Mouse (Mus musculus) heart, adult 9 months (tissue): ENCODE measurements at regions not wholly inside any gene's neighbourhood (a gene's known extent, or its start where the extent isn't known, plus 50 kb on each side); places are given as distances from the start of the nearest gene placed in this dataset.

Source experiments
- DNase-seq, 2 experiments: peaks; one replicate each; pipeline ENCODE4 v3.0.0; 2022; ENCODE audit warnings: low spot score in 2 of 2

- DNase-seq, result no peak
These were observed 522.2 kb upstream of the Cited2 start for GRCm38 (mm10) chr10:17200524-17201426.

GRCm38 (mm10) chr10:17201427-17201745 lies 521.6 kb upstream of the Cited2 start:
- DNase-seq, result peak in 1 of 2 experiments; percentile 19

GRCm38 (mm10) chr10:17202556-17203415 lies 520.2 kb upstream of the Cited2 start:
- DNase-seq, result peak in 1 of 2 experiments; percentile 12

- DNase-seq, result no peak
These were observed 519.5 kb upstream of the Cited2 start for GRCm38 (mm10) chr10:17203416-17204110.

GRCm38 (mm10) chr10:17204153-17204552 lies 518.9 kb upstream of the Cited2 start:
- DNase-seq, result no peak

- peak; percentile 40 to 41 for DNase-seq
These were observed 510.3 kb upstream of the Cited2 start for GRCm38 (mm10) chr10:17212551-17213309.

GRCm38 (mm10) chr10:17213310-17214064 lies 509.5 kb upstream of the Cited2 start:
- peak; percentile 21 to 44 for DNase-seq

- no peak for DNase-seq
These were observed 509.0 kb upstream of the Cited2 start for GRCm38 (mm10) chr10:17214065-17214440.

GRCm38 (mm10) chr10:17215029-17215428 lies 508.0 kb upstream of the Cited2 start:
- DNase-seq, result no peak

- no peak for DNase-seq
These were observed 501.5 kb upstream of the Cited2 start for GRCm38 (mm10) chr10:17221495-17221894.

- no peak for DNase-seq
These were observed 497.3 kb upstream of the Cited2 start for GRCm38 (mm10) chr10:17225727-17226126.

GRCm38 (mm10) chr10:17230040-17230818 lies 492.8 kb upstream of the Cited2 start:
- DNase-seq, result no peak

- DNase-seq, result no peak
These were observed 486.9 kb upstream of the Cited2 start for GRCm38 (mm10) chr10:17235955-17236650.

GRCm38 (mm10) chr10:17236761-17237160 lies 486.3 kb upstream of the Cited2 start:
- DNase-seq, result no peak

- DNase-seq, result no peak
These were observed 485.6 kb upstream of the Cited2 start for GRCm38 (mm10) chr10:17237463-17237862.

- no peak for DNase-seq
These were observed 484.8 kb upstream of the Cited2 start for GRCm38 (mm10) chr10:17237918-17238850.

- DNase-seq, result no peak
These were observed 474.7 kb upstream of the Cited2 start for GRCm38 (mm10) chr10:17248270-17248669.

GRCm38 (mm10) chr10:17253040-17253439 lies 470.0 kb upstream of the Cited2 start:
- no peak for DNase-seq
